Mouse (Mus musculus): ENCODE results near the gene Kmt2c.

GRCm38 (mm10) chr5:25527971-25528370 is 29.4 kb upstream of the Kmt2c start:
- TF ChIP-seq CTCF (IDR thresholded peaks at IDR 0.05; ENCODE audit: extremely low read depth, insufficient read depth, insufficient read length, insufficient replicate concordance) = no peak
- TF ChIP-seq POLR2A (IDR thresholded peaks at IDR 0.05; ENCODE audit: low read depth, low read length) = no peak
